In the genomic region with DNA sequence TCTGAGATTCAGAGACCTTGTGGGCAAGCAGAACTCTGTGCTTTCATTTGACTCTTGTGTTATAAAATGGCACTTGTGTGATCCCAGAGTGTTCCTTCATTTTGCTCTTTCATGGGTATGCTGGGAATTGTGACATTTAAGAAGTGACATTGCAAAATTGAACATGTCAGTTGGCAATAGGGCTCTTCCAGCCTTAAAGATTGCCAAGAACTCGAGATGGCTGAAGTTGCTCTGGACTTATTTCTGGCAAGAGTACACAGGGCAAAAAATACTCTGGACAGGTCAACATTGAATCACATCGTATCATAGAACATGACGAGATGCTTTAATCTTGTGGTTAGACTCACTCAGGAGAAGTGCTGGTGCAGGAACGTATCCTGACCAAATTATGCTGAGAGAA, we compare ENCODE assay signal across 25 mouse cellular contexts. TPM values are rescaled to one million over a fixed set of nuclear protein-coding genes. Genes with fewer than 3 reads are reported as not detected.
DNase-seq lines count a peak whose midpoint lies in the region; ATAC-seq and TF ChIP-seq lines count a peak whose summit lies in the region.
"Had no signal": no experiment of that assay in that cellular context is flagged by ENCODE, and none has a peak within 500 bp of the region (broad histone marks: within the 10 kb centered on the region; RNA-seq: fewer than 3 reads in every experiment).

No protein-coding gene starts in this region.

- H3K27ac ChIP-seq in heart, adult 2 months, result peak overlapping the region; percentile 49
- no peak overlapping the region for H3K27ac ChIP-seq in lung, postnatal 0 days (ENCODE audit: low read length)
- H3K27ac ChIP-seq in brown adipose tissue, adult 24 weeks (replicated peaks; ENCODE audit: low read depth, low read length), result peak overlapping the region; percentile 49
- no peak overlapping the region for H3K27ac ChIP-seq in left cerebral cortex, adult 2 months
- H3K27ac ChIP-seq: embryonic facial prominence, embryonic 13.5 days; embryonic facial prominence, embryonic 15.5 days; forebrain, embryonic 10.5 days; forebrain, embryonic 12.5 days had no signal

- no peak for DNase-seq in heart, adult 2 months
- DNase-seq in heart, postnatal 25 days (ENCODE audit: low spot score), result no peak
- DNase-seq in lung, postnatal 0 days (ENCODE audit: low spot score), result peak; percentile 25
- DNase-seq in lung, adult 2 months, result no peak
- DNase-seq in left cerebral cortex, adult 2 months (ENCODE audit: extremely low spot score in 1 of 2, low spot score in 2 of 2), result no peak
- DNase-seq: adrenal gland, adult 8-10 months; adrenal gland, postnatal 14 days; adrenal gland, postnatal 36 days; cerebellum, adult 11 months; cerebellum, adult 18-20 months; cerebellum, adult 8-10 months; cerebellum, adult 9-11 months; cerebellum, postnatal 14 days; cerebellum, postnatal 36 days; embryo, embryonic 11 days had no signal

- H3K4me3 ChIP-seq in heart, adult 2 months, result no peak overlapping the region
- H3K4me3 ChIP-seq in lung, postnatal 0 days (ENCODE audit: low read depth, low read length), result no peak overlapping the region
- no peak overlapping the region for H3K4me3 ChIP-seq in lung, adult 2 months (replicated peaks; ENCODE audit: extremely low read depth, low read depth, low read length)
- no peak overlapping the region for H3K4me3 ChIP-seq in brown adipose tissue, adult 24 weeks (ENCODE audit: insufficient read depth, low read depth, low read length)
- no peak overlapping the region for H3K4me3 ChIP-seq in left cerebral cortex, adult 2 months
- H3K4me3 ChIP-seq: embryonic facial prominence, embryonic 13.5 days; embryonic facial prominence, embryonic 15.5 days; erythroblast, embryonic 14.5 days; forebrain, embryonic 10.5 days; forebrain, embryonic 12.5 days had no signal

- H3K9ac ChIP-seq in heart, adult 2 months (ENCODE audit: low read depth, low read length), result no peak overlapping the region
- H3K9ac ChIP-seq in lung, postnatal 0 days (replicated peaks; ENCODE audit: low read depth), result no peak overlapping the region
- H3K9ac ChIP-seq: embryonic facial prominence, embryonic 13.5 days; embryonic facial prominence, embryonic 15.5 days; forebrain, embryonic 12.5 days had no signal

- intact Hi-C loops in heart, adult 2 months (cut with DNase I), result no loop called here
- intact Hi-C loops in heart, postnatal 25 days (cut with DNase I), result no loop called here
- intact Hi-C loops in left cerebral cortex, adult 2 months (cut with DNase I), result no loop called here

- ATAC-seq in lung, postnatal 0 days, result no peak
- ATAC-seq in megakaryocyte-erythroid progenitor cell, adult 5-6 weeks (replicated peaks; ENCODE audit: low FRiP score, low TSS enrichment, poor library complexity, severe bottlenecking), result no peak
- ATAC-seq: forebrain, embryonic 14.5 days; forebrain, embryonic 16.5 days had no signal

- TF ChIP-seq CTCF in heart, adult 2 months (IDR thresholded peaks at IDR 0.05), result no peak
- TF ChIP-seq CTCF in lung, postnatal 0 days (IDR thresholded peaks at IDR 0.05), result no peak
- no peak for TF ChIP-seq CTCF in lung, adult 2 months (IDR thresholded peaks at IDR 0.05; ENCODE audit: insufficient read depth, low read length)
- TF ChIP-seq CTCF in left cerebral cortex, adult 2 months (IDR thresholded peaks at IDR 0.05), result no peak

- no peaks in the 10 kb centered on the region; the same call in 1 of the 2 replicates for H3K36me3 ChIP-seq in heart, adult 2 months (ENCODE audit: control insufficient read depth, insufficient read depth, low read length)
- H3K36me3 ChIP-seq in lung, postnatal 0 days (ENCODE audit: insufficient read depth, low read length), result no peaks in the 10 kb centered on the region
- H3K36me3 ChIP-seq: embryonic facial prominence, embryonic 13.5 days; embryonic facial prominence, embryonic 15.5 days; forebrain, embryonic 10.5 days; forebrain, embryonic 12.5 days had no signal

- no peaks in the 10 kb centered on the region; the same call in 1 of the 2 replicates for H3K4me1 ChIP-seq in heart, adult 2 months (ENCODE audit: control insufficient read depth, insufficient read depth, low read length)
- no peaks in the 10 kb centered on the region for H3K4me1 ChIP-seq in lung, postnatal 0 days (ENCODE audit: insufficient read depth, low read depth, low read length)
- peaks cover 6% of the 10 kb centered on the region for H3K4me1 ChIP-seq in lung, adult 2 months (ENCODE audit: control insufficient read depth, insufficient read depth, low read length)
- H3K4me1 ChIP-seq in brown adipose tissue, adult 24 weeks (ENCODE audit: control insufficient read depth, insufficient read depth, insufficient read length, low read length), result no peaks in the 10 kb centered on the region
- H3K4me1 ChIP-seq: embryonic facial prominence, embryonic 13.5 days; embryonic facial prominence, embryonic 15.5 days; forebrain, embryonic 10.5 days; forebrain, embryonic 12.5 days had no signal

- TF ChIP-seq EP300 in heart, adult 2 months (IDR thresholded peaks at IDR 0.05; ENCODE audit: insufficient read depth, low read depth, low read length), result no peak
- TF ChIP-seq EP300 in lung, postnatal 0 days (IDR thresholded peaks at IDR 0.05), result 0 out of 2 replicates have a peak, but pooled peaks have one; percentile 32

- no peak overlapping the region for H3K4me2 ChIP-seq in lung, postnatal 0 days (replicated peaks; ENCODE audit: low read depth, low read length)
- H3K4me2 ChIP-seq: embryonic facial prominence, embryonic 13.5 days; embryonic facial prominence, embryonic 15.5 days; forebrain, embryonic 12.5 days had no signal

- no peaks in the 10 kb centered on the region for H3K9me3 ChIP-seq in lung, postnatal 0 days (ENCODE audit: low read length)
- H3K9me3 ChIP-seq: embryonic facial prominence, embryonic 13.5 days; embryonic facial prominence, embryonic 15.5 days; forebrain, embryonic 10.5 days; forebrain, embryonic 12.5 days had no signal

- 52% methylated on average over 4 of the region's 4 CpGs for WGBS in heart, adult 2 months
- whole genome bisulfite sequencing in lung, postnatal 0 days, result 49% methylated on average over 4 of the region's 4 CpGs
- 67% methylated on average over 4 of the region's 4 CpGs for WGBS in lung, adult 2 months

- no peaks in the 10 kb centered on the region for H3K79me2 ChIP-seq in heart, adult 2 months (replicated peaks; ENCODE audit: control insufficient read depth, insufficient read depth, low read length)

- no peak for TF ChIP-seq POLR2A in heart, adult 2 months (IDR thresholded peaks at IDR 0.05; ENCODE audit: insufficient read depth, low read depth, low read length)
- no peak for TF ChIP-seq POLR2A in lung, adult 2 months (IDR thresholded peaks at IDR 0.05; ENCODE audit: borderline replicate concordance, extremely low read depth, low read depth, low read length)

- H3K27me3 ChIP-seq in heart, adult 2 months (ENCODE audit: control insufficient read depth, insufficient read depth, low read length), result no peaks in the 10 kb centered on the region
- H3K27me3 ChIP-seq in lung, postnatal 0 days (replicated peaks; ENCODE audit: insufficient read depth, low read length), result no peaks in the 10 kb centered on the region
- H3K27me3 ChIP-seq: embryonic facial prominence, embryonic 13.5 days; embryonic facial prominence, embryonic 15.5 days; forebrain, embryonic 12.5 days had no signal

RNA-seq across cellular contexts. Expression of a gene that starts 41.7 kb away (rescaled TPM):
- total RNA-seq in heart, adult 2 months (2021), result 100 to 1,000 TPM; 111 to 140 TPM
- 123 and 197 TPM in 2 replicates for polyA plus RNA-seq in heart, adult 2 months (2012; rRNA removed)
- 100 to 1,000 TPM; 114 to 123 TPM for total RNA-seq in heart, postnatal 25 days (2021)
- 982 and 1,058 TPM in 2 replicates for polyA plus RNA-seq in lung, postnatal 0 days (2015; fragmentation: Nextera tagmentation; extraction: Ambion mirVana)
- polyA plus RNA-seq in lung, adult 2 months (2012; rRNA removed), result 559 and 762 TPM in 2 replicates
- 160 and 164 TPM in 2 replicates for polyA plus RNA-seq in brown adipose tissue, adult 24 weeks (2012; ENCODE audit: insufficient read depth, insufficient read length, missing spikeins)
- not detected in 2 replicates for total RNA-seq in megakaryocyte-erythroid progenitor cell, adult 5-6 weeks (2014; fragmentation: Nextera tagmentation)
- 0.69 and 0.94 TPM in 2 replicates for total RNA-seq in megakaryocyte-erythroid progenitor cell, adult 5-6 weeks (2017)
- total RNA-seq in left cerebral cortex, adult 2 months (2021), result 10 to 100 TPM; 89.4 to 94.0 TPM
- total RNA-seq: MEL had no signal

RNA-seq across cellular contexts. Expression of a gene that starts 48.8 kb away (rescaled TPM):
- total RNA-seq in heart, adult 2 months (2021), result under 1 TPM; 0.31 to 0.43 TPM
- polyA plus RNA-seq in heart, adult 2 months (2012; rRNA removed), result 0.04 and 0.12 TPM in 2 replicates
- under 1 TPM; 0.50 to 0.73 TPM for total RNA-seq in heart, postnatal 25 days (2021)
- 2.4 and 2.6 TPM in 2 replicates for polyA plus RNA-seq in lung, postnatal 0 days (2015; fragmentation: Nextera tagmentation; extraction: Ambion mirVana)
- polyA plus RNA-seq in lung, adult 2 months (2012; rRNA removed), result 0.09 and 0.19 TPM in 2 replicates
- polyA plus RNA-seq in brown adipose tissue, adult 24 weeks (2012; ENCODE audit: insufficient read depth, insufficient read length, missing spikeins), result 1.4 and 2.1 TPM in 2 replicates
- 1.1 and 2.1 TPM in 2 replicates for total RNA-seq in megakaryocyte-erythroid progenitor cell, adult 5-6 weeks (2014; fragmentation: Nextera tagmentation)
- total RNA-seq in megakaryocyte-erythroid progenitor cell, adult 5-6 weeks (2017), result 1.3 and 2.3 TPM in 2 replicates
- total RNA-seq in left cerebral cortex, adult 2 months (2021), result under 1 TPM in 1 of 2 experiments, not detected in 1; 0.16 TPM
- total RNA-seq: MEL had no signal
- polyA plus RNA-seq: erythroblast, embryonic 14.5 days had no signal

Comparison
In these comparisons a context has a peak if more than half of its experiments do, and no peak if none do; other contexts are left out.
1. H3K27ac ChIP-seq: peak in heart, adult 2 months (single experiment) and brown adipose tissue, adult 24 weeks (single experiment); none in lung, postnatal 0 days (single experiment) and left cerebral cortex, adult 2 months (single experiment).
2. RNA of a gene that starts 41.7 kb away (total RNA-seq): 111 to 140 TPM in heart, adult 2 months, 114 to 123 TPM in heart, postnatal 25 days and 89.4 to 94.0 TPM in left cerebral cortex, adult 2 months; 0.69 to 0.94 TPM in megakaryocyte-erythroid progenitor cell, adult 5-6 weeks; every median in the first group is over 10 times any median in the second.